Mouse (Mus musculus) MEL (cell line): Measurements from ENCODE around the gene Plxna4. TPM values are rescaled to one million over a fixed set of nuclear protein-coding genes. Genes with fewer than 3 reads are reported as not detected.

Experiments
- DNase-seq: peaks from one replicate; pipeline ENCODE4 v3.0.0; 2011; ENCODE audit warnings: low read depth, low spot score
- H3K27ac ChIP-seq: 2 replicates; pipeline ENCODE4 v1.5.1; 2012; ENCODE audit warnings: low read depth, mild to moderate bottlenecking, control low read depth, low read length, moderate library complexity; ENCODE audit not compliant: control insufficient read depth
- H3K27me3 ChIP-seq, 2 experiments: fragments of 150-350 bp in 1 of 2; sonication (generic) in 1 of 2; 2 replicates each; pipeline ENCODE4 v1.6.1; 2012; ENCODE audit warnings: low read length in 2 of 2, mild to moderate bottlenecking in 2 of 2, improper control_type of control experiment in 1 of 2, moderate library complexity in 1 of 2; ENCODE audit not compliant: insufficient read depth in 2 of 2, control insufficient read depth in 1 of 2
- H3K36me3 ChIP-seq, 2 experiments: 2 replicates each; pipeline ENCODE4 v1.6.1; 2012 to 2014; ENCODE audit warnings: low read length in 2 of 2, improper control_type of control experiment in 1 of 2, inconsistent platforms in 1 of 2, mild to moderate bottlenecking in 1 of 2; ENCODE audit not compliant: insufficient read depth in 2 of 2, control insufficient read depth in 1 of 2
- H3K4me1 ChIP-seq, 2 experiments: fragments of 150-350 bp in 1 of 2; sonication (generic) in 1 of 2; 2 replicates each; pipeline ENCODE4 v1.6.1; 2012; ENCODE audit warnings: low read length in 2 of 2, improper control_type of control experiment in 1 of 2, mild to moderate bottlenecking in 1 of 2; ENCODE audit not compliant: insufficient read depth in 2 of 2, control insufficient read depth in 1 of 2
- H3K4me3 ChIP-seq, 2 experiments: fragments of 150-350 bp in 1 of 2; sonication (generic) in 1 of 2; 2 replicates each; pipeline ENCODE4 v1.5.1; 2012; ENCODE audit warnings: low read depth in 2 of 2, low read length in 2 of 2, mild to moderate bottlenecking in 2 of 2, moderate library complexity in 2 of 2, control low read depth in 1 of 2, improper control_type of control experiment in 1 of 2; ENCODE audit not compliant: control insufficient read depth in 1 of 2, insufficient read depth in 1 of 2
- H3K79me2 ChIP-seq: 2 replicates; pipeline ENCODE4 v1.6.1; 2012; ENCODE audit warnings: mild to moderate bottlenecking, low read length, moderate library complexity; ENCODE audit not compliant: control insufficient read depth, poor library complexity, insufficient read depth
- H3K9ac ChIP-seq: 2 replicates; pipeline ENCODE4 v1.6.1; 2012; ENCODE audit warnings: low read depth, mild to moderate bottlenecking, control low read depth, low read length, moderate library complexity; ENCODE audit not compliant: control insufficient read depth, poor library complexity, severe bottlenecking
- H3K9me3 ChIP-seq: fragments of 150-350 bp; sonication (generic); replicated peaks from 2 replicates; pipeline ENCODE4 v1.6.1; 2012; ENCODE audit warnings: mild to moderate bottlenecking, low read length, improper control_type of control experiment, moderate library complexity; ENCODE audit not compliant: insufficient read depth
- CHD1 ChIP-seq: IDR thresholded peaks from 2 replicates; pipeline ENCODE4 v1.6.1; 2012; ENCODE audit warnings: low read depth, mild to moderate bottlenecking, inconsistent platforms, low read length, improper control_type of control experiment
- CHD2 ChIP-seq: IDR thresholded peaks from 2 replicates; pipeline ENCODE4 v1.6.1; 2011; ENCODE audit warnings: low read length, improper control_type of control experiment
- E2F4 ChIP-seq: IDR thresholded peaks from 2 replicates; pipeline ENCODE4 v1.6.1; 2011; ENCODE audit warnings: low read depth, low read length, improper control_type of control experiment, borderline replicate concordance
- EP300 ChIP-seq, 2 experiments: IDR thresholded peaks; 2 replicates each; pipeline ENCODE4 v1.6.1; 2011; ENCODE audit warnings: improper control_type of control experiment in 2 of 2, low read length in 2 of 2, low read depth in 1 of 2, mild to moderate bottlenecking in 1 of 2
- ETS1 ChIP-seq: IDR thresholded peaks from 2 replicates; pipeline ENCODE4 v1.6.1; 2012; ENCODE audit warnings: low read depth, mild to moderate bottlenecking, inconsistent platforms, low read length, improper control_type of control experiment, moderate library complexity
- GABPA ChIP-seq: IDR thresholded peaks from 2 replicates; pipeline ENCODE4 v1.6.1; 2012; ENCODE audit warnings: low read depth, mild to moderate bottlenecking, inconsistent platforms, low read length, improper control_type of control experiment, moderate library complexity
- GATA1 ChIP-seq: IDR thresholded peaks from 2 replicates; pipeline ENCODE4 v1.6.1; 2011; ENCODE audit warnings: low read depth, low read length, improper control_type of control experiment
- MAFK ChIP-seq: IDR thresholded peaks from 2 replicates; pipeline ENCODE4 v1.6.1; 2011; ENCODE audit warnings: low read depth, mild to moderate bottlenecking, low read length, improper control_type of control experiment, borderline replicate concordance
- MAX ChIP-seq: IDR thresholded peaks from 2 replicates; pipeline ENCODE4 v1.6.1; 2011; ENCODE audit warnings: low read length, improper control_type of control experiment
- MYC ChIP-seq: IDR thresholded peaks from 2 replicates; pipeline ENCODE4 v1.6.1; 2011; ENCODE audit warnings: low read depth, mild to moderate bottlenecking, low read length, improper control_type of control experiment, moderate library complexity
- NRF1 ChIP-seq: IDR thresholded peaks from 2 replicates; pipeline ENCODE4 v1.6.1; 2014; ENCODE audit warnings: low read depth, mild to moderate bottlenecking, inconsistent platforms, low read length, improper control_type of control experiment, moderate library complexity; ENCODE audit not compliant: poor library complexity, insufficient read depth, severe bottlenecking
- POLR2A ChIP-seq, 2 experiments: IDR thresholded peaks; 2 replicates each; pipeline ENCODE4 v1.6.1; 2011 to 2012; ENCODE audit warnings: low read length in 2 of 2, mild to moderate bottlenecking in 2 of 2, control low read depth in 1 of 2, improper control_type of control experiment in 1 of 2, low read depth in 1 of 2, moderate library complexity in 1 of 2; ENCODE audit not compliant: control insufficient read depth in 1 of 2, insufficient read depth in 1 of 2, poor library complexity in 1 of 2
- POLR2AphosphoS2 ChIP-seq: IDR thresholded peaks from 2 replicates; pipeline ENCODE4 v1.6.1; 2011; ENCODE audit warnings: low read length, improper control_type of control experiment
- SIN3A ChIP-seq: IDR thresholded peaks from 2 replicates; pipeline ENCODE4 v1.6.1; 2012; ENCODE audit warnings: low read length, improper control_type of control experiment, inconsistent platforms
- TAL1 ChIP-seq: IDR thresholded peaks from 2 replicates; pipeline ENCODE4 v1.6.1; 2012; ENCODE audit warnings: mild to moderate bottlenecking, inconsistent platforms, low read length, moderate library complexity, mixed read lengths
- TCF12 ChIP-seq: IDR thresholded peaks from 2 replicates; pipeline ENCODE4 v1.6.1; 2014; ENCODE audit warnings: low read depth, mild to moderate bottlenecking, inconsistent platforms, low read length, improper control_type of control experiment, moderate library complexity
- UBTF ChIP-seq: IDR thresholded peaks from 2 replicates; pipeline ENCODE4 v1.6.1; 2012; ENCODE audit warnings: low read depth, mild to moderate bottlenecking, inconsistent platforms, low read length, improper control_type of control experiment, moderate library complexity, borderline replicate concordance; ENCODE audit not compliant: insufficient read depth
- USF1 ChIP-seq: IDR thresholded peaks from 2 replicates; pipeline ENCODE4 v1.6.1; 2014; ENCODE audit warnings: low read depth, mild to moderate bottlenecking, inconsistent platforms, low read length, improper control_type of control experiment, moderate library complexity
- ZKSCAN1 ChIP-seq: IDR thresholded peaks from 2 replicates; pipeline ENCODE4 v1.6.1; 2012; ENCODE audit warnings: low read depth, mild to moderate bottlenecking, inconsistent platforms, low read length, improper control_type of control experiment, moderate library complexity
- polyA plus RNA-seq, 2 experiments: library from polyadenylated mRNA; stranded (reverse) in 1 of 2; unstranded in 1 of 2; fragments of >175 nt in 1 of 2; fragments of >200 nt in 1 of 2; gene quantifications; 2 replicates each; pipeline versions ENCODE4 v1.2.1 to v1.2.4; 2012; ENCODE audit warnings: low replicate concordance in 2 of 2, low read depth in 1 of 2; ENCODE audit not compliant: insufficient read length in 2 of 2, insufficient read depth in 1 of 2, missing spikeins in 1 of 2
- total RNA-seq: library from RNA; depleted of rRNA; stranded (reverse); fragments of 300-350 nt; gene quantifications from 2 replicates; pipeline ENCODE4 v1.2.3, GENCODE M21; 2012

Plxna4 gene
- total and polyA plus RNA-seq, 3 experiments, result 0.01 TPM; not detected in 2

DNA sequence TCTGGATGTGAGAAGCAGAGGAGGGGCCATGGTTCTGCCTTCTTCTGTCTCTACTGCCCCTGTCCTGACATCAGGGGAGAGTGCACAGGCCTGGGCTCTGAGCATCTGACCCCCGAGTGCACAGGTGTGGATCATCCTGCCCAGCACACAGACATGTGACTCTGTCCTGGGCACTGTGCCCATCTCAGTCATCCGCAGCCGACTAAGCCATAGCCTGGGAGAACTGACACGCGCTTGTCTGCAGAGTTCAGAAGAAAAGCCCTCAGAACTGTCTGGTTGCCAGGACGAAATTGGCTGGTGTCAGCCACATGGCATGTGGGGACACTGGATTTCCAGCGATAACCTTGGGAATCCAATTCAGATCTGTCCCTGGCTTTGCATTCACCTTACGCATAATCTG lies 210.8 kb downstream of the Plxna4 start:
- H3K9me3 ChIP-seq, result no peaks in the 10 kb centered on the region
- H3K9ac ChIP-seq, result no peak overlapping the region
- H3K27me3 ChIP-seq, result no peaks in the 10 kb centered on the region
- H3K4me3 ChIP-seq, result no peak overlapping the region
- no peak for DNase-seq
- H3K79me2 ChIP-seq, result no peaks in the 10 kb centered on the region
- H3K27ac ChIP-seq, result no peak overlapping the region
- no peaks in the 10 kb centered on the region for H3K36me3 ChIP-seq
- H3K4me1 ChIP-seq, result no peaks in the 10 kb centered on the region
- no peak for TF ChIP-seq ETS1
- no peak for TF ChIP-seq SIN3A
- TF ChIP-seq POLR2AphosphoS2, result no peak
- TF ChIP-seq GATA1, result no peak
- TF ChIP-seq MAX, result no peak
- TF ChIP-seq E2F4, result no peak
- no peak for TF ChIP-seq NRF1
- no peak for TF ChIP-seq POLR2A (IDR thresholded peaks at IDR 0.05; ENCODE audit: control insufficient read depth in 1 of 2, insufficient read depth in 1 of 2, low read depth in 1 of 2, low read length in 2 of 2, poor library complexity in 1 of 2)
- no peak for TF ChIP-seq TAL1
- no peak for TF ChIP-seq USF1
- no peak for TF ChIP-seq EP300 (IDR thresholded peaks at IDR 0.05; ENCODE audit: low read depth in 1 of 2, low read length in 2 of 2)
- no peak for TF ChIP-seq TCF12
- no peak for TF ChIP-seq MYC
- TF ChIP-seq UBTF, result no peak

DNA sequence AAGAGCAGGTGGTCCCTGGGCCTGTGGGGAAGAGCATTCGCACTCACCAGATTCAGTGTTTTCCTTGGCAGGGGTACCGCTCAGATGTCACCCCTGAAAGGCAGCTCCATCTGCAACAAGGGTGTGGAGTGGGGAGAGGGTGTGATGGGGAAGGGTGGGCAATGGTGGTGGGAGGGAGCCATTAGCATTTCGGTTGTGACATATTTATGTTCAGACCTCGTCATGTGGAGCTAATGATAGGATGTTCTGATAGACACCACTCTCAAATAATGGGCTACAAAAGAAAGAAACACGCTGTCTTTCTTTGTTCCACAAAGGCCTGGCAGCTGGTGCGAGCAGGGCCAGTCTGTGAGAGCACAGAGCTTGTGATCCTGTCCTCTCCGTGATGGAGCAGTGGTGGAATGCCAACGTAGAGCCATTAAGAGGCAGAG lies 214.0 kb downstream of the Plxna4 start:
- DNase-seq, result no peak
- H3K4me1 ChIP-seq, result no peaks in the 10 kb centered on the region
- H3K9ac ChIP-seq, result no peak overlapping the region

More for the DNA sequence above, 214.0 kb downstream of the Plxna4 start:
- Histone ChIP-seq H3K27ac (no peak overlapping the region), H3K36me3 (no peaks in the 10 kb centered on the region), H3K9me3 (no peaks in the 10 kb centered on the region), H3K79me2 (no peaks in the 10 kb centered on the region), H3K27me3 (no peaks in the 10 kb centered on the region), H3K4me3 (no peak overlapping the region)
- no peak for TF ChIP-seq MAFK
- TF ChIP-seq POLR2AphosphoS2, result no peak
- no peak for TF ChIP-seq CHD1
- no peak for TF ChIP-seq CHD2
- no peak for TF ChIP-seq E2F4
- no peak for TF ChIP-seq NRF1
- no peak for TF ChIP-seq USF1
- no peak for TF ChIP-seq GABPA
- no peak for TF ChIP-seq POLR2A (IDR thresholded peaks at IDR 0.05; ENCODE audit: control insufficient read depth in 1 of 2, insufficient read depth in 1 of 2, low read depth in 1 of 2, low read length in 2 of 2, poor library complexity in 1 of 2)
- no peak for TF ChIP-seq ZKSCAN1
- no peak for TF ChIP-seq SIN3A
